Mouse (Mus musculus) limb, embryonic 10.5 days (tissue): ENCODE data around the gene Zswim8. TPM values are rescaled to one million over a fixed set of nuclear protein-coding genes. Genes with fewer than 3 reads are reported as not detected.
A peak's percentile ranks its signal among the peaks of the same experiment; 100 is the strongest.

ENCODE experiments used
- DNase-seq: peaks from one replicate; pipeline ENCODE4 v3.0.0-alpha.2; 2017; ENCODE audit warnings: low spot score
- H3K27ac ChIP-seq: fragments of 300-500 bp; sonication (generic); 2 replicates; pipeline ENCODE4 v1.5.1; 2016; ENCODE audit warnings: mild to moderate bottlenecking
- H3K27me3 ChIP-seq: fragments of 300-500 bp; sonication (generic); 2 replicates; pipeline ENCODE4 v1.6.1; 2016; ENCODE audit warnings: low read depth, mild to moderate bottlenecking; ENCODE audit not compliant: poor library complexity, severe bottlenecking
- H3K36me3 ChIP-seq: fragments of 300-500 bp; sonication (generic); 2 replicates; pipeline ENCODE4 v1.6.1; 2016; ENCODE audit warnings: mild to moderate bottlenecking, moderate library complexity
- H3K4me1 ChIP-seq: fragments of 300-500 bp; sonication (generic); 2 replicates; pipeline ENCODE4 v1.6.1; 2016
- H3K4me3 ChIP-seq: fragments of 300-500 bp; sonication (generic); 2 replicates; pipeline ENCODE4 v1.5.1; 2016; ENCODE audit warnings: mild to moderate bottlenecking, moderate library complexity
- H3K9me3 ChIP-seq: fragments of 300-500 bp; sonication (generic); replicated peaks from 2 replicates; pipeline ENCODE4 v1.6.1; 2016; ENCODE audit warnings: mild to moderate bottlenecking
- WGBS: fragments of 180-500 bp; shearing (Covaris S2); methylation state at CpG from one replicate; pipeline ENCODE4 v1.1.7; 2016; 5-methylcytosine and 5-hydroxymethylcytosine counted together
- polyA plus RNA-seq: library from polyadenylated mRNA; unstranded; fragments of >200 nt; fragmentation: Nextera tagmentation; extraction: Ambion mirVana; gene quantifications from 2 replicates; pipeline ENCODE4 v1.2.1, GENCODE M21; 2016

The Zswim8 gene
- polyA plus RNA-seq, 1 experiment from 2014 or later, result 39.3 TPM

- Histone ChIP-seq H3K27me3 (no peaks in the 10 kb centered on the region), H3K36me3 (peaks cover 98% of the 10 kb centered on the region), H3K27ac (no peak overlapping the region), H3K4me1 (0 out of 2 replicates have a peak, but pooled peaks cover 4% of the 10 kb centered on the region), H3K9me3 (no peaks in the 10 kb centered on the region), H3K4me3 (no peak overlapping the region)
- DNase-seq, result no peak
- 92% methylated on average over 12 of the region's 12 CpGs for WGBS
These were observed 15.7 kb downstream of the Zswim8 start for GRCm38 (mm10) chr14:20723006-20723405.

GRCm38 (mm10) chr14:20724043-20724442 lies 16.7 kb downstream of the Zswim8 start:
- peak; percentile 76 for DNase-seq
- 39% methylated on average over 5 of the region's 5 CpGs for WGBS

GRCm38 (mm10) chr14:20725660-20726339 lies 18.4 kb downstream of the Zswim8 start:
- WGBS, result 72% methylated on average over 6 of the region's 6 CpGs
- 0 out of 2 replicates have a peak, but pooled peaks cover 4% of the 10 kb centered on the region for H3K4me1 ChIP-seq
- H3K27ac ChIP-seq, result no peak overlapping the region
- H3K9me3 ChIP-seq, result no peaks in the 10 kb centered on the region
- no peaks in the 10 kb centered on the region for H3K27me3 ChIP-seq
- DNase-seq, result no peak
- H3K36me3 ChIP-seq, result peaks cover 98% of the 10 kb centered on the region
- no peak overlapping the region for H3K4me3 ChIP-seq

More at GRCm38 (mm10) chr14:20724043-20724442, 16.7 kb downstream of the Zswim8 start:
- H3K4me3 ChIP-seq, result no peak overlapping the region
- H3K27ac ChIP-seq, result no peak overlapping the region
- 0 out of 2 replicates have a peak, but pooled peaks cover 4% of the 10 kb centered on the region for H3K4me1 ChIP-seq
- no peaks in the 10 kb centered on the region for H3K27me3 ChIP-seq
- H3K36me3 ChIP-seq, result peaks cover 98% of the 10 kb centered on the region
- H3K9me3 ChIP-seq, result no peaks in the 10 kb centered on the region

- 92% methylated on average over 9 of the region's 9 CpGs for WGBS
- no peak overlapping the region for H3K4me3 ChIP-seq
- DNase-seq, result no peak
- H3K4me1 ChIP-seq, result peaks cover 20% of the 10 kb centered on the region
- H3K27me3 ChIP-seq, result no peaks in the 10 kb centered on the region
- H3K9me3 ChIP-seq, result no peaks in the 10 kb centered on the region
- H3K27ac ChIP-seq, result no peak overlapping the region
- peaks cover 77% of the 10 kb centered on the region for H3K36me3 ChIP-seq
These were observed 22.5 kb downstream of the Zswim8 start for GRCm38 (mm10) chr14:20729871-20730270.

DNA sequence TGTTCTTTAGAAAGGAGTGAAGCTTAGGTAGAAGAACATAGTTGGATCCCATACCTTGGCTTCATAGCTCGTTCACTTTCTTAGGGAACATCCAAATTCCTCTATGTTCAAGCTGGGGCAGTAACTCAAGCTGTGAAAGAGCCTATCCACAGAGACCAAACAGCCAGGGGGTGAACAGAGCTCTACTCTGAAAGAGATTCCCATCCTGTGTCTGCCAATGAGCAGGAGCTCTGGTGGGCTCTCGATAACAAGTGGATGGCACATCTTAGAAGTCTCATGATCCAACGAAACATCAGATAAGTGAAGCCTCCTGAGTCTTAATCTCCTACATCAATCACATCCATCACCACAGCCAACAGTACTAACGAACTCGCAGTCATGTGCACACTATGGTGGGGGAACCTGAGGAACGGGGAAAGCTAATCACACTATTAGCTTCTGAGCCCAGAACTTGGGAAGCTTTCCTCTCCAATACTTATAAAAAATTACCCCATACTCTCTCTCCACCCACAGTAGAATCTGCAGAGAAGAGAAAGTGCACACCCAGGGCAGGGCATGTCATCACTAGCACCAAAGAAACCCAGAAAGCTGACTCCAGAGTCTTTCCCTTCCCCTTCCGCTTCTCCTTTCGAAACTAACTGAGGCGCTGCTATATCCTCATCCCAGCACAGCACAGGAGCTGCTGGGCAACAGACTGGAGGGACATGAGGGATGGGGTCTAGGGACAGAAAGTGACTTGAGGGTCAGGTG lies 23.7 kb downstream of the Zswim8 start:
- Histone ChIP-seq H3K4me3 (no peak overlapping the region), H3K36me3 (peaks cover 76% of the 10 kb centered on the region), H3K27me3 (no peaks in the 10 kb centered on the region), H3K4me1 (peaks cover 21% of the 10 kb centered on the region), H3K27ac (no peak overlapping the region), H3K9me3 (no peaks in the 10 kb centered on the region)
- 88% methylated on average over 9 of the region's 9 CpGs for WGBS
- no peak for DNase-seq

GRCm38 (mm10) chr14:20733041-20733951 lies 25.9 kb downstream of the Zswim8 start:
- Histone ChIP-seq H3K36me3 (peaks cover 76% of the 10 kb centered on the region), H3K4me1 (peaks cover 26% of the 10 kb centered on the region), H3K27me3 (no peaks in the 10 kb centered on the region), H3K4me3 (peak overlapping the region; percentile 94), H3K27ac (peak overlapping the region; percentile 97), H3K9me3 (no peaks in the 10 kb centered on the region)
- WGBS, result 53% methylated on average over 12 of the region's 12 CpGs
- DNase-seq, result no peak

GRCm38 (mm10) chr14:20733952-20734774 lies 26.8 kb downstream of the Zswim8 start, which contains the start of gene Ndst2:
Gene Ndst2, minus strand, starts transcription at chr14:20734562.
- peak within 1 kb of the TSS; percentile 97 for H3K27ac ChIP-seq
- peaks cover 26% of the 10 kb centered on the region for H3K4me1 ChIP-seq
- peaks cover 76% of the 10 kb centered on the region for H3K36me3 ChIP-seq
- no peaks in the 10 kb centered on the region for H3K9me3 ChIP-seq
- under 1% methylated on average over 80 of the region's 81 CpGs for WGBS
- no peaks in the 10 kb centered on the region for H3K27me3 ChIP-seq
- peak within 1 kb of the TSS; percentile 94 for H3K4me3 ChIP-seq
- DNase-seq, result peak; percentile 91

GRCm38 (mm10) chr14:20735052-20735451 lies 27.7 kb downstream of the Zswim8 start:
- Histone ChIP-seq H3K4me1 (peaks cover 26% of the 10 kb centered on the region), H3K27ac (peak overlapping the region; percentile 97), H3K9me3 (no peaks in the 10 kb centered on the region), H3K27me3 (no peaks in the 10 kb centered on the region), H3K4me3 (peak overlapping the region; percentile 94; the same call in 1 of the 2 replicates), H3K36me3 (peaks cover 76% of the 10 kb centered on the region)
- no peak for DNase-seq
- 79% methylated on average over 2 of the region's 2 CpGs for WGBS

DNA sequence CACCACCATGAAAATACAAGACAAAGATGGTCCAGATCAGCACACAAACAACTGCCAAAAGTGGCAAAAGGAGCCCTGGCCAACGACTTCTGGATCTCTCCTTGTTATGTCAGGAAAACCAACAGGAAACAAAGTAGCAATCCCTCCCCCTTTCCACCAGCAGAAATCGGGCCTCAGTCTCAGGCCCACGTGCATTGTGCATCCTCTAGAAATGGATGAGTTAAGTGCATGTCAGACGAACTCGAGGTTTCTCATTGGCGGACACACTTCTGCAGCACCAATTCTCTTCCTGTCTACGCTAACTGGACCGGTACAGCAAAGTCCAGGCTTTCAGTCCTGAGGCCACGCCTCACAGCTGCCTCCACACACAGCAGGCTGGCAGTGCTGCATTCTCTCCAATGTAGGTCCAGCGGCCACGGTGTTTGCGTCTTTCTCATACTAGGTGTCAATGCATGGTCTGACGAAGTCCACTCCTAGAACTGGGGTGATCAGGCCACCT lies 28.6 kb downstream of the Zswim8 start:
- H3K4me3 ChIP-seq, result no peak overlapping the region

GRCm38 (mm10) chr14:20737306-20737705 lies 30.0 kb downstream of the Zswim8 start:
- Histone ChIP-seq H3K27me3 (no peaks in the 10 kb centered on the region), H3K27ac (0 out of 2 replicates have a peak overlapping the region, but pooled peaks have one; percentile 5), H3K36me3 (peaks cover 76% of the 10 kb centered on the region), H3K4me3 (no peak overlapping the region), H3K9me3 (no peaks in the 10 kb centered on the region), H3K4me1 (peaks cover 26% of the 10 kb centered on the region)
- peak; percentile 54 for DNase-seq
- 48% methylated on average over 14 of the region's 14 CpGs for WGBS

More for the DNA sequence above, 28.6 kb downstream of the Zswim8 start:
- Histone ChIP-seq H3K27me3 (no peaks in the 10 kb centered on the region), H3K9me3 (no peaks in the 10 kb centered on the region), H3K4me1 (peaks cover 26% of the 10 kb centered on the region), H3K27ac (no peak overlapping the region), H3K36me3 (peaks cover 76% of the 10 kb centered on the region)
- no peak for DNase-seq
- 90% methylated on average over 13 of the region's 13 CpGs for WGBS

DNA sequence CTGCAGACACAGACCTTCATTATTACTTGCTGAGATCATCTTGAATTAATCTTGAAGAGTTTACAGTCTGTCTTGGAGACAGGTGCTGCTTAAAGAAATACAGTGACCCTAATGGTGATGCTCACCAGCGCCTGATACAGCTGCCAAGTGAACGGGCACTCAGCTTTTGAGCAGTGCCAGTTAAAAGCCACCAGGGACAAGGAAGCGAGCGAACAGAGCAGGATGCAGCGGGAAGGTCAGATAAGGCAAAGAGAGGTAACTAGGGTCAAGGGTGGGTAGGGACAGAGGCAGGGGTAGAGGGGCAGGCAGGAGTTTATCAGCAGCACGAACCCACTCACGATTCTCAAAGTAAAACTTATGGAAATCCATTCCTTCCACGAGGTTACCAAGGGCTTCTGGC lies 31.2 kb downstream of the Zswim8 start:
- no peaks in the 10 kb centered on the region for H3K9me3 ChIP-seq
- H3K27me3 ChIP-seq, result no peaks in the 10 kb centered on the region

More for the DNA sequence above, 31.2 kb downstream of the Zswim8 start:
- Histone ChIP-seq H3K4me3 (no peak overlapping the region), H3K36me3 (peaks cover 78% of the 10 kb centered on the region), H3K4me1 (peaks cover 19% of the 10 kb centered on the region), H3K27ac (no peak overlapping the region)
- WGBS, result 89% methylated on average over 8 of the region's 8 CpGs
- no peak for DNase-seq
